Mouse (Mus musculus): ENCODE data around the gene Hmgn1.

- TF ChIP-seq GATA1 (IDR thresholded peaks at IDR 0.05; ENCODE audit: low read length), result no peak
- no peak for TF ChIP-seq TAL1 (IDR thresholded peaks at IDR 0.05; ENCODE audit: low read length)
These were observed 28.5 kb upstream of the Hmgn1 start for GRCm38 (mm10) chr16:96156019-96156418.
